Mouse (Mus musculus): ENCODE data around the gene Nectin2.

GRCm38 (mm10) chr7:19754065-19754464, 3.8 kb upstream of the Nectin2 start:
- no peak for TF ChIP-seq CTCF (IDR thresholded peaks at IDR 0.05; ENCODE audit: insufficient read depth, low read length)
- no peak for TF ChIP-seq POLR2A (IDR thresholded peaks at IDR 0.05; ENCODE audit: borderline replicate concordance, extremely low read depth, low read depth, low read length)

Data from lung, adult 2 months (tissue).